Mouse (Mus musculus) kidney, adult 2 months (tissue): ENCODE data around the gene Cpb1. TPM values are rescaled to one million over a fixed set of nuclear protein-coding genes. Genes with fewer than 3 reads are reported as not detected.
A peak's percentile ranks its signal among the peaks of the same experiment; 100 is the strongest.

Source experiments
- DNase-seq: peaks from one replicate; pipeline ENCODE4 v3.0.0; 2021
- H3K27ac ChIP-seq: fragments of 200-500 bp; 2 replicates; pipeline ENCODE4 v1.5.1; 2012; ENCODE audit warnings: low read depth, low read length, control low read depth, inconsistent platforms; ENCODE audit not compliant: insufficient read depth
- H3K27me3 ChIP-seq: fragments of 200-500 bp; replicated peaks from 2 replicates; pipeline ENCODE4 v1.6.1; 2012; ENCODE audit warnings: mild to moderate bottlenecking, moderate library complexity, low read length, inconsistent platforms; ENCODE audit not compliant: control insufficient read depth, insufficient read depth
- H3K36me3 ChIP-seq: fragments of 200-500 bp; 2 replicates; pipeline ENCODE4 v1.6.1; 2012; ENCODE audit warnings: mild to moderate bottlenecking, moderate library complexity, low read length, inconsistent platforms; ENCODE audit not compliant: control insufficient read depth, insufficient read depth
- H3K4me1 ChIP-seq: fragments of 200-500 bp; 2 replicates; pipeline ENCODE4 v1.6.1; 2011; ENCODE audit warnings: low read length; ENCODE audit not compliant: control insufficient read depth, insufficient read depth
- H3K4me3 ChIP-seq: fragments of 200-500 bp; 2 replicates; pipeline ENCODE4 v1.5.1; 2011; ENCODE audit warnings: mild to moderate bottlenecking, low read depth, low read length, control low read depth; ENCODE audit not compliant: insufficient read depth
- CTCF ChIP-seq: fragments of 200-500 bp; conservative IDR thresholded peaks from 2 replicates; pipeline ENCODE4 v1.5.1; 2011; ENCODE audit warnings: low read depth, mild to moderate bottlenecking, control low read depth, low read length, moderate library complexity, mixed read lengths; ENCODE audit not compliant: insufficient read depth, insufficient read length
- POLR2A ChIP-seq: fragments of 200-500 bp; IDR thresholded peaks from one replicate; pipeline ENCODE4 v1.6.1; 2011; ENCODE audit warnings: low read depth, low read length, control low read depth
- WGBS: fragments of 180-500 bp; shearing (Covaris S2); methylation state at CpG from one replicate; pipeline ENCODE4 v1.1.7; 2018; 5-methylcytosine and 5-hydroxymethylcytosine counted together
- polyA plus RNA-seq: library from polyadenylated mRNA; depleted of rRNA; stranded (reverse); fragments of >200 nt; gene quantifications from 2 replicates; pipeline ENCODE4 v1.2.3, GENCODE M21; 2012; rRNA removed

The Cpb1 gene
- polyA plus RNA-seq, 1 experiment: 0.05 TPM

DNA sequence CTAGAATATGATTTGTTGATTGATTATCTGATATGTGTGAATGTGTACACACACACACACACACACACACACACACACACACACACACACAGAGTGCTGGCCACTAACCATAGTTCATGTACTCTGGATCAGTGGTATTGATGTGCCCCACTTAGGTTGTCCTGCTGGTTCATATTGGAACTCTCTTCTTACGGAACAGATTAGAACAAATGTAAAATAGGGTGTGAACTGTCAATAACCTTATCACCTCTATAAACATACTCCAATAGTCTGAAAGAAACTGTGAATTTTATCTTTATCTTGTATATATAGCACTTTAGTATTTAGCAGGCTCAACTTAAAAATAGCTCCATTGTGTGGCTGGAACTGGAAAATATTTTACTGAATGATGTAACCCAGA lies 38.6 kb downstream of the Cpb1 start:
- DNase-seq: no peak
- Histone ChIP-seq H3K36me3 (no peaks in the 10 kb centered on the region), H3K27me3 (no peaks in the 10 kb centered on the region), H3K27ac (no peak overlapping the region), H3K4me1 (no peaks in the 10 kb centered on the region), H3K4me3 (no peak overlapping the region)
- TF ChIP-seq CTCF: no peak
- no peak for TF ChIP-seq POLR2A
- WGBS: 74% methylated on average over 1 of the region's 1 CpGs

DNA sequence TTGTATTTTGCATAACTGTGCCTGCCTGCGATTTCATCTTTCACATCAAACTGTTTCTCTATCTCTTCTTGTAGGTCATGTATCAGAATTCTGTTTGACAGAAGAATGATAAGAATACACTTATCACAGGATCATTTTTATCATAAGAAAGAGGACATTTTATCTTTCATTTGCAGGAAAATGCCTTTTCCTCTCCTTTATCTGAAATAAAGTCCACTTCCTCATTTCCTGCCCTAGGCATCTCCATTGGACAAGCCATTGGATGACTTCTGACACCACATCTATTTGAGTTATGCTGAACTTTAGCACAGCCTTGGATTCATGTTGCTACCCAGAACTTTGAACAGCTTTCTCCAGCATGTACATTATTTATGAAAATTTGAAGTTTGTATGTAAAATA lies 46.5 kb downstream of the Cpb1 start:
- no peak for TF ChIP-seq POLR2A
- TF ChIP-seq CTCF: no peak
- no peak for DNase-seq
- Histone ChIP-seq H3K36me3 (no peaks in the 10 kb centered on the region), H3K27me3 (no peaks in the 10 kb centered on the region), H3K4me3 (no peak overlapping the region), H3K27ac (no peak overlapping the region), H3K4me1 (no peaks in the 10 kb centered on the region)
- 88% methylated on average over 1 of the region's 1 CpGs for WGBS

DNA sequence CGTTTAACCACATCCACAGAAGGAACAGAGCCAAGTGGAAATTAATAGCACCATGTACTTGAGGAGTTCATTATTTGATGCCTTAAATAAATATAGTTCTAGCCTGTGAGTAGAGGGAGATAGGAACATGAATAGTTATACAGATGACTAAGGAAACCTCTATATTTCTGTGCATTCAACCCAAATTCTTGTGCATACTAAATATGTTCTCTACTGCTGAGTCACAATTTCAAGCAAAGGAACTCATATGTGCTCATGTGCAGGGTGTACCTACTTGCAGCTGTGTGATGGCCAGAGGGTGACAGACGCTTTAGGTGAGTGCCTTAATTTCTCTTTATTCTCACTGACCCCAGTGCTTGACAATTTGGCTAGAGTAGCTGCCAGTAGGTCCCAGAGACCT lies 50.1 kb downstream of the Cpb1 start:
- WGBS: 51% methylated on average over 2 of the region's 2 CpGs
- TF ChIP-seq POLR2A (no peak), CTCF (no peak)
- H3K36me3 ChIP-seq: no peaks in the 10 kb centered on the region
- DNase-seq: no peak
- H3K27me3 ChIP-seq: no peaks in the 10 kb centered on the region
- no peak overlapping the region for H3K4me3 ChIP-seq
- H3K4me1 ChIP-seq: no peaks in the 10 kb centered on the region
- no peak overlapping the region for H3K27ac ChIP-seq

DNA sequence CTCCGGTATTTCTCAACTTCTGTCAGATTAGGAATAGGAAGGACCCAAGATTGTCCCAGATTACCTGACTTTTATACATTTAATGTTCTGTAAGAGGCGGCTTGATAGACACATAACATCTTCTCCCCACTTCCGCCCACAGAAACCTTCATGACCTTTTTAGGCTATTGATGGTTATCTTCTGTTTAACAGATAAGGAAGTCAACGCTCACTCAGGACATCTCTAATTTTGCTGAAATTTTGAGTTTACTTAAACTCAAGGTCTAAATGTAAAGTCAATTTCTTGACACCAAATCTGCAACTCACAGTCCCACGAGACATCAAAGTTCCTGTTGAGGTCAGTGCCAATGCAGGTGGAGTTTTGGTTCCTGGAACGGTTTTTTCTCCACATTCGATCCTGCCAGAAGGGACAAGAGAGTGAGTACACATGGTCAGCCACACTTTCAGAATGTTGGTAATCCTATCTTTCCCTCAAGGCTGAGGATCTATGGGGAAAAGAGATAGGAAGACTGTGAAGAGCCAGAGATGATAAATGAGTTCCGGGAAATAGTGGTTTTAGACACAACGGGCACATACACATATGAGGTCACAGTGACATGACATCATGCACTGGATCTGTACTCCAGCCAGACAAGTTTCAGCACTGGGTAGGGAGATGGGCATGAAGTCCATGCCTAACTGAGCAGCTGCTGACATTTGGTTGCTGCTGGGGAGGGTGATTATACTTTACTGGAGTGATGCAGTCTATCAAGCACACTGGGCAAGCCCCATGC lies 52.4 kb downstream of the Cpb1 start:
- Histone ChIP-seq H3K36me3 (no peaks in the 10 kb centered on the region), H3K27me3 (no peaks in the 10 kb centered on the region), H3K4me3 (no peak overlapping the region), H3K4me1 (no peaks in the 10 kb centered on the region), H3K27ac (no peak overlapping the region)
- no peak for DNase-seq
- TF ChIP-seq POLR2A: no peak
- TF ChIP-seq CTCF: no peak
- 82% methylated on average over 9 of the region's 9 CpGs for WGBS

DNA sequence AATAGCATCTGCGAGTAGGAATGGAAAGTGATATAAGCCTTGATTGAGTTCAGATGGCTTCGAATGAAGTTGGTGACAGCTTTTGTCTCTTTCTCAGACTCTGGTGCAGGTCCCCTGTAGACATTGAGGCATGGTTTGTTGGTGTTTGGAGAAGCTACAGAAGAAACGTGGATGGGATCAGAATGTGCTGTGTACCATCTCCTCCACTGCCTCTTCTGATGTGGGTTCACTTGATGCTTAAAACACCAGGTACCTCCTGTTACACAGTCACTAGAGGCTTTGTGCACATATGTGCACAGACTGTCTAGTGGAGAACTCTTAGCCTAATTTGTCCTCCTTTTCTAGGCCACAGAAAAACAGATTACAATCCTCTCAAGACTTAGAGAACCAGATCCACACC lies 53.4 kb downstream of the Cpb1 start:
- no peaks in the 10 kb centered on the region for H3K4me1 ChIP-seq
- H3K27ac ChIP-seq: no peak overlapping the region
- no peak for DNase-seq
- 73% methylated on average over 3 of the region's 3 CpGs for WGBS
- H3K4me3 ChIP-seq: no peak overlapping the region
- H3K36me3 ChIP-seq: no peaks in the 10 kb centered on the region
- H3K27me3 ChIP-seq: no peaks in the 10 kb centered on the region
- no peak for TF ChIP-seq POLR2A
- TF ChIP-seq CTCF: no peak

DNA sequence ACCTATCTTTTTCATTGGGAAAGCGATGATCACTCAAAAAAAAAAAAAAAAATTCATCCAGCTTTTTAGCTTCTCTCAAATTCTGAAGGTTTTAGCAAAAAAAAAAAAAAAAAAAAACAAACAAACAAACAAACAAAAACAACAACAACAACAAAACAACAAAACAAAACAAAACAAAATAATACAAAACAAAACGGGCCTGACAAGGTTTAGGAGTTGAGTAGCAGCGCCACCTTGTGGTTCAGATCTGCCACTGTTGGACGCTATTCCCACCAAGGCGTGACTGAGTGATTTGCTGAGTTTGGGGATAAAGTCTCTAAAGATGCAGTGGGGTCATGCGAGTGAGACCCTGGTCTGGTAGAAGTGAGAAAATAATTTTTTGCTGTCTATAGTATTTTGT lies 76.7 kb downstream of the Cpb1 start:
- TF ChIP-seq POLR2A: no peak
- TF ChIP-seq CTCF: peak; percentile 91
- Histone ChIP-seq H3K27ac (no peak overlapping the region), H3K27me3 (no peaks in the 10 kb centered on the region), H3K4me1 (no peaks in the 10 kb centered on the region), H3K36me3 (no peaks in the 10 kb centered on the region), H3K4me3 (no peak overlapping the region)
- peak; percentile 48 for DNase-seq
- WGBS: 20% methylated on average over 6 of the region's 6 CpGs

Other genes starting within 250 kb of the Cpb1 start
- gene Hps3, start 240.4 kb downstream of the Cpb1 start, polyA plus RNA-seq: 13.8 and 26.4 TPM in 2 replicates
- 3.4 and 4.0 TPM in 2 replicates for gene Hltf, start 217.9 kb downstream of the Cpb1 start, polyA plus RNA-seq
- gene Gyg, start 120.4 kb downstream of the Cpb1 start, polyA plus RNA-seq: 24.0 and 29.2 TPM in 2 replicates
- 0.15 and 0.34 TPM in 2 replicates for gene Cpa3, start 33.6 kb downstream of the Cpb1 start, polyA plus RNA-seq
- 0.05 and 0.10 TPM in 2 replicates for gene Agtr1b, start 91.4 kb upstream of the Cpb1 start, polyA plus RNA-seq